Mouse (Mus musculus): ENCODE results near the gene H2-M10.5. TPM values are rescaled to one million over a fixed set of nuclear protein-coding genes. Genes with fewer than 3 reads are reported as not detected.
"Not testable (repeated sequence)": the region's sequence is repeated elsewhere in the genome, so short reads cannot be mapped to it uniquely, and the experiment has no call there.

The H2-M10.5 gene
- total RNA-seq (2021): not detected
- long read RNA-seq: 0 reads

DNA sequence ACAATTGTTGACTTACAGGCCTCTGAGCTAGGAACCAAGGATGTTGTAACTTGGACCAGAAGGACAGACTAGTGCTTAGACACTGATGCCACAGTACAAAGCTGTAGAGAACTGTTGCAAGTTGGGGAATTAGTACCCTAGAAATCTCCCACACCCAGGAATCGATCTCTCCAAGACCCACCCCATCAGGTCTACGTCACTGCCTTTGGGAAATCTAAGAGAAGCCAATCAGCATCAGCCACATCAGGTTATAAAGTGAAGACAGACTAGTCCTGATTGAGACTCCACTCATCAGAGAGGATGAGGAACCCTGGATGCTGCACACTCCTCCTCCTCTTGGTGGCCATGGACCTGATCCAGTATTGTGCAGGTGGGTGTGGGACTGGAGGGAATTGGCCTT, at the start of gene H2-M10.5:
Gene H2-M10.5, plus strand, starts transcription at position 301 of the 400 bp plus-strand sequence.
- DNase-seq (ENCODE audit: low spot score in 2 of 2): not testable (repeated sequence)

DNA sequence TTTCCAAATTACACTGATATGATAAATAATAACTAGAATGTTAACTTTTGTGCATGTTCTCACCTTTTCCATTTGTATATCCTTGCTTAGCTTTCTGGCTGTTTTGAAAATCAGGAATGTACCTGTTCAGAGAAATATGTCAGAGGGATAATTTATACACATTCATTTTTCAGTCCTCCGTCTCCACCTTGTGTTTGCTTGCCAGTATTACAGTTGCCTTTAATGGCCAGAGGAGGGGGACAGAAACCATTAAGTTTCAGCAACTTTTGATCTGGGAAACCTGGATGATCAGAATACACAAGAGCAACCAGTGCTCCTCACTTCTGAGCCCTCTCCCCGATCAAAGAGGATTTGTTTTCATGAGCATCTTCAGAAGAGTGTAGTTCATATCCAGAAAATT, 46.7 kb upstream of the H2-M10.5 start:
- DNase-seq (ENCODE audit: low spot score in 2 of 2): peak; percentile 25 to 38

- DNase-seq (ENCODE audit: low spot score in 2 of 2): no peak
These were observed 8.9 kb upstream of the H2-M10.5 start for GRCm38 (mm10) chr17:36763816-36764215.

DNA sequence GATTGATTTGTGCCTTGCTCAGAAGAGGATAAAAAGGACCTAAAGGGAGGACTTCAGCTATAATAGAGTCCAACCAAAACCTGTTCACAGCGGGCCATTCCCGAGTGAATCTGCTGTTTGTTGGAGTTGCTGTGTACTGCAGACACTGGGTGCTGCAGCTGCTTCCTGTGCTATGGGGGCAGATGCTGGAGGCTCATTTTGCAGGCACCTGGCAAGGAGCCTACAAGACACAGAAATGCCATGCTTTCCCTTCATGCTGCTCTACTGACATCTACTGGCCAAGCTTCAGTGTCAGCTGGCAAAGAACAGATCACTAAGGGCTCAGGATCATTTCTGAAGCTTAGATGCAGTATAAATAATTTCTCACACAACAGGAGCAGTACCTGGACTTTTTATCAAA, 8.5 kb upstream of the H2-M10.5 start:
- peak; percentile 45 to 51 for DNase-seq (ENCODE audit: low spot score in 2 of 2)

GRCm38 (mm10) chr17:36765403-36765802, 7.3 kb upstream of the H2-M10.5 start:
- DNase-seq (ENCODE audit: low spot score in 2 of 2): not testable (repeated sequence)

DNA sequence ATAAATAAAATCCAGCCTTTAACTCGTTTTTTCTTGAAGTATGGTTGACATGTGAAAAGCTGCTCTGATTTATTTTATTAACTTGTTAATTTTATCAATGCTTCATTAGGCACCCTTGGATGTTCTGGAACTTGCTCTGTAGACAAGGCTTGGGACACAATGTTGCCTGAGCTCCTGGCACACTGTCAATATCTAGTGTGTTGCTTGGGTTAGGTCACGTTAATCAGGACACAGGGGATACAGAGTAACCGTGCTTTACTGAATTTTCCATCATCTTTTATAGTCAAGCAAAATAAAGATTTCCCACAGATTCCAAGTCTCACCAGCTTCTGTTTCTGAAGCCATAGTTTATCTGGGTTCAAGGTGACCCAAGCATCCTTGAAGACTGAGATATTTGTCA, 8.8 kb downstream of the H2-M10.5 start:
- no peak for DNase-seq (ENCODE audit: low spot score in 2 of 2)

DNA sequence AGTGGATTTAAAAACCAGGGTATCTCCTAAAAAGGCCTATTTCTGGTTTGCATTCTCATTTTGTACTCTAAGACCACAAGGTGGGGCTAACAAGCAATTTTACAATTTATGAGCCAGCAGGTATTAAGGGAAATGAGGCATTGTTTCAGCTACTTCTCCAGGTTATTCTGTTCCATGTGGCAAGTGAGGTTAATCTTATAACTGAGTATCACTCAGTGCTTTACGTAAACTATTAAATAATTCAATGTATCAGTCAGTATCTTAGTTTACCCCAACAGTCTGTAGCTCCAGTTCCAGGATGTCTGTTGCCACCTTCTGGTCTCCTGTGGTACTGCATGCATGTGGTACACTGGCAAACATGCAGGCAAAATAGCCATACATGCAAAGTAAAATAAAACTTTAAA, 13.8 kb downstream of the H2-M10.5 start:
- peak; percentile 40 to 42 for DNase-seq (ENCODE audit: low spot score in 2 of 2)

- DNase-seq (ENCODE audit: low spot score in 2 of 2): no peak
These were observed 15.6 kb downstream of the H2-M10.5 start for GRCm38 (mm10) chr17:36788351-36788750.

- DNase-seq (ENCODE audit: low spot score in 2 of 2): peak; percentile 80 to 82
These were observed 16.1 kb downstream of the H2-M10.5 start for GRCm38 (mm10) chr17:36788801-36789200.

GRCm38 (mm10) chr17:36799493-36799892, 26.8 kb downstream of the H2-M10.5 start:
- DNase-seq (ENCODE audit: low spot score in 2 of 2): no peak

- not testable (repeated sequence) for DNase-seq (ENCODE audit: low spot score in 2 of 2)
These were observed 27.3 kb downstream of the H2-M10.5 start for GRCm38 (mm10) chr17:36799921-36800462.

GRCm38 (mm10) chr17:36811871-36812270, 39.2 kb downstream of the H2-M10.5 start, which contains the start of gene H2-M10.6:
H2-M10.6 (plus strand) TSS chr17:36812171.
- DNase-seq (ENCODE audit: low spot score in 2 of 2): no peak

DNA sequence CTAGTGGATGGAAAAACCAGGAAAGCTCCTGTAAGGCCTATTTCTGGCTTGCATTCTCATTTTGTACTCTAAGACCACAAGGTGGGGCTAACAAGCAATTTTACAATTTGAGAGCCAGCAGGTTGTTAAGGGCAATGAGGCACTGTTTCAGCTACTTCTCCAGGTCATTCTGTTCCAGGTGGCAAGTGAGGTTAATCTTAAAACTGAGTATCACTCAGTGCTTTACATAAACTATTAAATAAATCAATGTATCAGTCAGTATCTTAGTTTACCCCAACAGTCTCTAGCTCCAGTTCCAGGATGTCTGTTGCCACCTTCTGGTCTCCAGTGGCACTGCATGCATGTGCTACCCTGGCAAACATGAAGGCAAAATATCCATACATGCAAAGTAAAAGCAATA, 51.3 kb downstream of the H2-M10.5 start:
- DNase-seq (ENCODE audit: low spot score in 2 of 2): peak; percentile 58 to 64

DNA sequence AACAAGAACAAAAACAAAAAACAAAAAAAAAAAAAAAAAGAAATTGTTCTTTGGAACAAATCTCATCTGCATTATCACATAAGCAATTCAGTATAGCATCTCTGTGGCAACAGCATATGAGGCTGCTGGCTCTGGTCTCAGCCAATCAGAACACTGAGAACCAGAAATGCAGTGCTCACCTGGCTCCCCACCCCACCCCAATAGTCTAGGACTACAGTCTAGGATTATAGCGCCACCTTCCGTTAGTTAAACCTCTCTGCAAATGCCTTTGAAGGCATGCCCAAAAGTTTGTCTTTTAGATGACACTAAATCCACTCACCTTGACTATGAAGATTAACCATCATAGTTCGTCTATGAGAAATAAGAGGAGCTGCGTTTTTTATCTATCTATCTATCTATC, 52.8 kb downstream of the H2-M10.5 start:
- no peak for DNase-seq (ENCODE audit: low spot score in 2 of 2)

Other genes starting within 250 kb of the H2-M10.5 start
- gene H2-M11, start 225.8 kb upstream of the H2-M10.5 start, total RNA-seq (2021): not detected
- gene H2-M9, start 130.2 kb upstream of the H2-M10.5 start, total RNA-seq (2021): not detected
- gene H2-M1, start 100.7 kb upstream of the H2-M10.5 start, total RNA-seq (2021): not detected
- not detected for gene H2-M10.6, start 39.3 kb downstream of the H2-M10.5 start, total RNA-seq (2021)
- gene Trim26, start 64.2 kb downstream of the H2-M10.5 start, total RNA-seq (2021): 10 to 100 TPM; 22.7 to 28.8 TPM
- gene Trim15, start 94.3 kb downstream of the H2-M10.5 start, total RNA-seq (2021): not detected
- gene Trim10, start 96.7 kb downstream of the H2-M10.5 start, total RNA-seq (2021): under 1 TPM in 1 of 2 experiments, not detected in 1; 0.16 TPM
- not detected for gene Trim40, start 117.2 kb downstream of the H2-M10.5 start, total RNA-seq (2021)
- gene Trim31, start 125.2 kb downstream of the H2-M10.5 start, total RNA-seq (2021): not detected
- gene Rnf39, start 170.0 kb downstream of the H2-M10.5 start, total RNA-seq (2021): 1 to 10 TPM; 4.9 to 5.4 TPM
- 100 to 1,000 TPM in 1 of 2 experiments, 10 to 100 TPM in 1; 88.2 to 100 TPM for gene Ppp1r11, start 178.8 kb downstream of the H2-M10.5 start, total RNA-seq (2021)
- 10 to 100 TPM; 30.2 to 30.3 TPM for gene Znrd1, start 185.6 kb downstream of the H2-M10.5 start, total RNA-seq (2021)
- 1 to 10 TPM; 4.8 to 5.3 TPM for gene Znrd1as, start 185.7 kb downstream of the H2-M10.5 start, total RNA-seq (2021)
- under 1 TPM; 0.53 to 0.83 TPM for gene 2410137M14Rik, start 208.3 kb downstream of the H2-M10.5 start, total RNA-seq (2021)
- gene H2-M5, start 216.6 kb downstream of the H2-M10.5 start, total RNA-seq (2021): 1 to 10 TPM; 3.2 to 3.7 TPM
- 10 to 100 TPM; 73.3 to 83.7 TPM for gene Zfp57, start 228.3 kb downstream of the H2-M10.5 start, total RNA-seq (2021)